Mouse (Mus musculus) neutrophil, adult 5-6 weeks (primary cell): ENCODE measurements around the gene Wdr18. TPM values are rescaled to one million over a fixed set of nuclear protein-coding genes. Genes with fewer than 3 reads are reported as not detected.

Source experiments
- ATAC-seq: fragments of 151-379, 151-347 bp; 2 replicates; pipeline ENCODE4 v1.8.0; 2017; ENCODE audit warnings: mild to moderate bottlenecking, moderate TSS enrichment; ENCODE audit not compliant: insufficient number of reproducible peaks, poor library complexity, low FRiP score, severe bottlenecking; ENCODE audit errors: extremely low read depth
- total RNA-seq: library from RNA; stranded (forward); fragments of 200-1000 nt; gene quantifications from 2 replicates; pipeline ENCODE4 v1.2.3, GENCODE M21; 2017

Gene Wdr18
- total RNA-seq, 1 experiment from 2014 or later, result 15.9 TPM

DNA sequence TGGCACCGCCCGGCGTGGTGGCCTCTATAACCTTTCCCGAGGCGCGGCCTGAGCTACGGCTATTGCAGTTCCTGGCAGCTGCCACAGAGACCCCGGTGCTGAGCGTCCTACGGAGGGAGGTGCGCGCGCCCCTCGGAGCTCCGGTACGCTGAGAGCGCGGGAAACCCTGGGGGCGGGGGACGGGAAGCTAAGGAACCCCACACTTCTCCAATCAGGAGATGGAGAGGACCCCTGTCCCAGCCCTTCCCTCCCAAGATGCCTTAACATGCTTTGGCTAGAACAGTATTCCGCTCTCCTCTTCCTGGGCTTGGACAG lies 11.2 kb downstream of the Wdr18 start:
- ATAC-seq, result no peak

DNA sequence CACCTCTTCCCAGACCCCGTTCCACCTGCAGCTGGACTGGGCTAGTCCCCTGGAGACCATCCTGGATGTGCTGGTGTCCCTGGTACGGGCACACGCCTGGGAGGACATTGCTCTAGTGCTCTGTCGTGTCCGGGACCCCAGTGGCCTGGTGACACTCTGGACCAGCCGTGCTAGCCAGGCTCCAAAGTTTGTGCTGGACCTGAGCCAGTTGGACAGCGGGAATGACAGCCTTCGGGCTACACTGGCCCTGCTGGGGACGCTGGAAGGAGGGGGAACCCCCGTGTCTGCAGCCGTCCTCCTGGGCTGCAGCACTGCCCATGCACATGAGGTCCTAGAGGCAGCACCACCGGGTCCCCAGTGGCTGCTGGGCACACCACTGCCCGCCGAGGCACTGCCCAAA lies 12.9 kb downstream of the Wdr18 start:
- no peak for ATAC-seq

DNA sequence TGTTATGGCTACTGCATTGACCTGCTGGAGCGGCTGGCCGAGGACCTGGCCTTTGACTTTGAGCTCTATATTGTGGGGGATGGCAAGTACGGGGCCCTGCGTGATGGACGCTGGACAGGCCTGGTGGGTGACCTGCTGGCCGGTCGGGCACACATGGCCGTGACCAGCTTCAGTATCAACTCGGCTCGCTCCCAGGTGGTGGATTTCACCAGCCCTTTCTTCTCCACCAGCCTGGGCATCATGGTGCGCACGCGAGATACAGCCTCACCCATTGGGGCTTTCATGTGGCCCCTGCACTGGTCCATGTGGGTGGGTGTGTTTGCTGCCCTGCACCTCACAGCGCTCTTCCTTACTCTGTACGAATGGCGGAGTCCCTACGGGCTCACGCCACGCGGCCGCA lies 14.1 kb downstream of the Wdr18 start:
- ATAC-seq, result no peak

DNA sequence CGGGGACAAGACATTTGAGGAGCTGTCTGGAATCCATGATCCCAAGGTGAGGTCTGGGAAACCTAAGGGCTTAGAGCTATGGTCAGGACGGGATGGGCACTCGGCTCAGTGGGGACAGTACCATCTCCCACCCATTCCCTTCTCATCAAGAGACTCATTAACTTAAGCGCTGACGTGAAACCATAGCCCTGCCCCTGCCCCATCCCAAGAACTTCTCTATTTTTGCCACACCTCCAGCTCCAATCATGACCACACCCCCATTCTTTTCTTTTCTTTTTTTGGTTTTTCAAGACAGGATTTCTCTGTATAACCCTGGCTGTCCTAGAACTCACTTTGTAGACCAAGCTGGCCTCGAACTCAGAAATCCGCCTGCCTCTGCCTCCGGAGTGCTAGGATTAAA lies 14.7 kb downstream of the Wdr18 start:
- ATAC-seq, result no peak

DNA sequence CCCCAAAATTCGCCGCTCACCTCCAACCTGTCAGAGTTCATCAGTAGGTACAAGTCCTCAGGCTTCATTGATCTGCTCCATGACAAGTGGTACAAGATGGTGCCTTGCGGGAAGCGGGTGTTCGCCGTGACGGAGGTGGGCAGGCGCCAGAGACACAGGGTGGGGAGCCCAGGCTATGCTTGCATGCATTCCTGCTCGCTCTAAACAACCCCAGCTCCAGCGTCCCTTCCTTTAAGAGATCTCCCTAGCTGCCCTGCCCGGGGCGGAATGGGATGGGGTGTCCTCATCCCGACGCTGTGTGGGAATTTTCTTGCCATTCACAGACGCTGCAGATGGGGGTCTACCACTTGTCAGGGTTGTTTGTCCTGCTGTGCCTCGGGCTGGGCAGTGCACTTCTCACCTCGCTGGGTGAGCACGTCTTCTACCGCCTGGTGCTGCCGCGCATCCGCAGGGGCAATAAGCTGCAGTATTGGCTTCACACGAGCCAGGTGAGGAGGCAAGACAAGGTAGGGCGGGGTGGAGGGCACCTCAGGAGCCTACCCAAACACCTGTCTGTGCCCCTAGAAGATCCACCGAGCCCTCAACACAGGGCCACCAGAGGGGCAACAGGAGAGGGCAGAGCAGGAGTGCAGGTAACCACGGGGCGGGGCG lies 16.2 kb downstream of the Wdr18 start:
- ATAC-seq, result no peak

DNA sequence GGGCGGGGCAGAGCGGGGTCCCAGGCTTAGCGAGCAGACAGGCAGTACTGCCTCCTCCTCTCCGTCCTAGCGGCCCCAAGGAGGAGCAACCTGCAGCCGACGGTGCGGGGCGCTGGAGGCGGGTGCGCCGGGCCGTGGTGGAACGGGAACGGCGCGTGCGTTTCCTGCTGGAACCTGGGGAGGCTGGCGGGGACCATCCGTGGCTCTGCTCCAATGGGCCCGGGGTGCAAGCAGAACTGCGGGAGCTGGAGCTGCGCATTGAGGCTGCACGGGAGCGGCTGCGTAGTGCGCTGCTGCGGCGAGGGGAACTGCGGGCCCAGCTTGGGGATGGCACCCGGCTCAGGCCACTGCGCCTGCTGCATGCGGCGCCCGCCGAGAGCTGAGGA lies 16.8 kb downstream of the Wdr18 start:
- no peak for ATAC-seq

DNA sequence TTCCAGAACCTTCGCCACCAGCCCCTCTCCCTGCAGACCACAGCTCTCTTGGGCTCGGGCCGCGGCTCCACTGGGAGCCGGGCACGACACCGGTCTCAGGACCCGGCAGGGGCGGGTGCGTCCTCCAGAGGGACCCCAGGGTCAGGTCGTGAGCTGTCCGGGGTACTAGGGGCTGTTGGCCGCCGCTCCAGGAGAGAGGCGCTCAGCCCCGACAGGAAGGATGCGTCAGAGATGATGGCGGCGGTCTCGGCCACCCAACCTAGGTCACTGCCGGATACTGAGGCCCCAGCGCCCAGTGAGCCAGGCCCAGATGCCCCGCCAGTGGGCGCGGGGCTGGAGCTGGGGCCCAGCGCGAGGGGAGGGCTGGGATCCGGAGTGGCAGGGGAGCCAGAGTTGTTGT lies 17.4 kb downstream of the Wdr18 start:
- no peak for ATAC-seq

DNA sequence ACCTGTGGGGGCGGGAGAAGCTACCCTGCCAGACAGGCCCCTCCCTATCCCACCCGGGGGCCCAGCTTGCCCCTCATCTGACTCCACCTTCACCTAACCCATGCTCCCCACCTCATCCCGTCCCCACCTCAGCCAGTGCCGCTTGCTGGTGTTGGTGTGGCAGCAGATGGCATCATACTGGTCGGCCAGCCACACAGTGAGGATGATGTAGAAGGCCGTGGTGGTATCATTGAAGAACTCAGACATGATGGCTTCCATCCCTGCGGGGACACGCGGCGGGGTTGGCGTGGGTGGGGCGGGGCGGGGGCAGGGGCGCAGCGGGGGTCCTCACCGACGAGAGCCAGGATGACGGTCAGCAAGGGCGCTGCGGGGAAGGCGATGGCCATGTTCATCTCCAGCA lies 18.1 kb downstream of the Wdr18 start:
- ATAC-seq, result no peak

DNA sequence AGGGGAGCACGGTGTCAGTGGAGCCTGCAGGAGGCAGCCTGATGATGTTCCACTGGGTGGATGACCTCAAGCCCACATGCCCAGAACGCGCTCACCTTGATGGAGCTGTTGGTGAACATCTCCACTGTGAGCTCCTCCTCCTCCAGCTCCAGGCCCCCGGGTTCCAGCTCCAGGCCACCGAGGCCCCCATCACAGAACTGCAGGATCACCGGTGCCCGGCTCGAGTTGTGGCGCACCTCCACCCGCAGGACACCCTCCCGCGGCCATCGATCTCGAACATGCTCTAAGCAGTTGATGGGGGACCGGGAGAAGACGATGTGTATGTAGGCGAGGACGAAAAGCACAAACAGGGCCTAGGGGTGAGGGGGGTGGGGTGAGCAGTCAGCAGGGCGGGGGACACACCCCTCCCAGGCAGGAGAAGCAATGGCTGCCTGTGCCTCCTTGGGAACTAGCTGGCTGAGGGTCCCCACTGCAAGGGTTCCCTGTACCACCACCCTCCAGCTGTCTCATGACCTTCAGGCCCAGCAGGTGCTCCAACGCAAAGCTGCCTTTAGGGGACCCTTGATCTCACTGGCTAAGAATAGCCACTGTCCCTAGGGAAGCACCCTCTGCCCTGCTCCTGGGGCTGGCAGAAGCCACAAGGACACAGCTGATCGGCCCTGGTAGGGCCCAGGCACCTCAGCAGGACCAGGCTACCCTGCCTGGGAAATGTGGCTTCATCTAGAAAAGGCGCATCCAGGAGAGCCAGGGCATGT lies 19.6 kb downstream of the Wdr18 start:
- ATAC-seq, result no peak

DNA sequence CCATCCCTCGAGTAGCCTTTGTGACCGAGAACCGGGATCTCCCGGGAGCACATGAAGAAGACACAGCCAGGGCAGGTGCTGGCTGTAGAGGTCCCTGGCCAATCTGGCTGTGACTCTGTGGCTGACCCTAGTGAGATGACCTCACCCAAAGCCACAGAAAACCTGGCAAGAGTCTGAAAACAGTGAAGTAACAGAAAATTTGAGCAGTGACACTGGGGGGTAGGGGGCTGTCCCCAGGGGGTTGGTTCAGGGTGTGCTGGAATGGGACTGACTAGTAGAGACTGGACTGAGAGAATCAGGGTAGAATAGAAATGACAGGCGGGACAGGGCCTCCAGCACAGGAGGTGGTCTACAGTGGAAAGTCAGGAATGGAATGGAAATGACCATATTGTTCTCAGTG lies 23.3 kb downstream of the Wdr18 start:
- ATAC-seq, result no peak

DNA sequence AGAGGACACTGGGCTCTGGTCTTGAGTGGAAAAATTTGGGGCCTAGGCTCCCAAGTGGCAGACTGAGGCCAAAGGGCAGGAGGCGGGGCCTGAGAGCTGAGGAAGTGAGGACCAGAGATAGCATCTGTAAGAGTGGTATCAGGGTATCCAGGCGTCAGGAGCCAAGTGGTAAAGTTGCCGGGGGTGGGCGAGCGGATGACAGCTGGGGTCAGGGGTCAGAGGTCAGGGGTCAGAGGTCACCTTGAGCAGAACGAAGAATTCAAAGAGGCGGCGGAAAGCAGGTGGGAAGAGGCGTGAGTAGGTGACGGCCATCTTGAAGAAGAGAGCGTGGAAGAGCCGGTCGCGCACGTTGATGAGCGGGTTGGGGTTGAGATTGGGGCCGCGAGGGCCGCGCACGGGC lies 23.7 kb downstream of the Wdr18 start:
- no peak for ATAC-seq

DNA sequence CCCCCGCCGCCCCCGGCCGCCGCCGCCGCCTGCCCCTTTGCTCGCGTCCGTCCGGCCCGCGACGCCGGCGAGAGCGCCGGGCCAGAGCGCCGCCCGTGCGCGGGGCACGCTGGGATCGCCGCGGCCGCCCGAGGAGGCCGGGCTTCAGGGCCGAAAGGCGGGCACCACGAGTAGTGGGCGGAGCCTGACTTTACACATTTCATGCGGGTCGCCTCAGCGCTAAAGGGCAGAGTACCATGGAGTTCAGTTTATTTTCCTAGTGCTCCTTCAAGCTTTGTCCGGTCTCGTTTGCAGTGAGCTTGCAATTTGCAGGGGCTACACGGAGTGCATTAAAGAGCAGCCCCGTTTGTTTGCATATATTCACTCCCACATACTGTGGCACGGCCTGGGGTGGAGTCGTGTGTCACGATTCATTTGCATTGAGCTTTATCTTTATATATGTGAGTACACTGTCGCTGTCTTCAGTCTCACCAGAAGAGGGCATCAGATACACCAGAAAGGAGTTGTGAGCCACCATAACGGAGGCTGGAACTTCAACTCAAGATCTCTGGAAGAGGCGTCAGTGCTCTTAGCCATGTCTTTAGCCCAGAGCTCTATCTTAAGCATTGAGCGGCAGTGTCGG lies 24.4 kb downstream of the Wdr18 start, which contains the start of gene Tmem259:
Gene Tmem259 (minus strand): TSS at position 136 of the 622 bp plus-strand sequence.
- peak; percentile 43 for ATAC-seq

DNA sequence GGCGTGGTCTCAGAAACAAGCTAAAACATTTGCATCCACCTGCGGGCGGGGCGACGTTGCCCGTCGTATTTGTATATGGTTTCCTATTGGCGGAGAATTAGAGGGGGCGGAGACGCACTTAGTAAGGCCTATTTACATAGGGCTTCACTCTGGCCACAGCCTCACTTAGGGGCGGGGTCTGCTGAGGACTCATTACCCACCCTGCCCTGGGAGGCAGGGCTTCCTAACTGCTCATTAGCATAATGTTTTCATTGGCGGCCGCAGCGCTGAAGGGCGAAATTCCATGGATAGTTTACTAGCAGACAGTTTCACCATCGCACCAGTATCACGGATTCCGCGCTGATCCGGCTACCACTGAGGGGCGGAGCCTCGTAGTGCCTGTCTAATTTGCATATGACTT lies 24.9 kb downstream of the Wdr18 start:
- peak; percentile 67 for ATAC-seq

DNA sequence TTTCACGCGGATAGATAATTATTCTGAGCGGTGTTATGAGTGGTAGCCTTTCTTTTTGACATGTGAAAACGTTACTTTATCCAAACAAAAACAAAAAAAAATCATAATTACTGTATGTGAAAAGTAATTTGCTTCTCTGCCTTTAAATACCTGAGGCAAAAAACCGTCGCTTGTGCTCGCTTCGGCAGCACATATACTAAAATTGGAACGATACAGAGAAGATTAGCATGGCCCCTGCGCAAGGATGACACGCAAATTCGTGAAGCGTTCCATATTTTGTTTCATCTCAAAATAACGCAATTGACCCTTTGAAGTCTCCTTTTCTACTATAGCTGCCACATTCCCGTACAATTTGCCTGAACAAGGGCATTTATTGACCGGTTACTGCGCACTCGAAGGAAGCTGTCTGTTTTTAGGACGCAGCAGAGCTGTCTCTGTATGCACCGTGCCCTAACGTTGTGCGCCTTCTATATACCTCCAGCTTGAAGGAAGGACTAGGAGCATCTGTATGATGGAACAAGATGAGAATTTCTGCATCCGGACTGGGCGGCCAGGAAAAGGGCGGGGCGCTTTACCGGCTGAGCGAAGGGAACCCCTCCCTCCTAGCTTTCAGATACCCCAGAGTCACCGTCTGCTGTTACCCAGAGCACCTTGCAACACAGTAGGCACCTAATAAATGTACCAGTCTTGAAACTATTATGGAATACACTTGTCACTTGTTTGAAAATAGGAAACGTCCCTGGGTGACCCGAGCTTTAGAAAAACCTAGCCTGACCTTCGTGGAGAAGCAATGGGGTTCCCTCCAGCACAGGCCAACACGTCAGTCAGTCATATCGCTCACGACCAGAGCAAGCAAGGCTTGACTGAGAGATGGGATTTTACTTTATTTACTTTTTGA lies 25.6 kb downstream of the Wdr18 start:
- ATAC-seq, result no peak

DNA sequence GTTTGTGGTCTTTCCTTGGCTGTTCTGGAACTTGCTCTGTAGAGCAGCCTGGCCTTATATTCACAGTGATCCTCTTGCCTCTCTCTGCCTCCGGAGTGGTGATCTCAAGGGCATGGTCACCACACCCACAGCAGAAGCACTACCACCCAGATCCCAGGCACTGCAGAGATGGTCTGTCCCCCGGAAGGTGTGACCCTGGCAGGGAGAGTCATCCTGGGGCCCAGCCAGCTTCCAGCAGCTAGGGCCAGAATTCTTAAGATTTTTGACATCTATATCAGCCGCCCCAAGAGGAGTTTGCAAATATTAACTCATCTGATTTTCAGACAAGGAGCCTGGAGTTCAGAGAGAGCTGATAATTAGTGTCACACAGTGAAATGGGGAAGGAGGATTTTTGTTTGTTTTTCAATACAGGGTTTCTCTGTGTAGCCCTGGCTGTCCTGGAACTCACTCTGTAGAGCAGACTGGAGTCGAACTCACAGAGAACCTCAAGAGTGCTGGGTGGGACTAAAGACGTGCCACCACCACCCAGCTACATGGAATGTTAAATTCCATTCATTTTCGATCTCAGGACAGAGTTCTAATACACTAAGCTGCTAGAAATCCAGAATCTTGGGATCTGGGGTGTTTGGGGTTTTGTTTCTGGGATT lies 26.4 kb downstream of the Wdr18 start:
- ATAC-seq, result no peak

DNA sequence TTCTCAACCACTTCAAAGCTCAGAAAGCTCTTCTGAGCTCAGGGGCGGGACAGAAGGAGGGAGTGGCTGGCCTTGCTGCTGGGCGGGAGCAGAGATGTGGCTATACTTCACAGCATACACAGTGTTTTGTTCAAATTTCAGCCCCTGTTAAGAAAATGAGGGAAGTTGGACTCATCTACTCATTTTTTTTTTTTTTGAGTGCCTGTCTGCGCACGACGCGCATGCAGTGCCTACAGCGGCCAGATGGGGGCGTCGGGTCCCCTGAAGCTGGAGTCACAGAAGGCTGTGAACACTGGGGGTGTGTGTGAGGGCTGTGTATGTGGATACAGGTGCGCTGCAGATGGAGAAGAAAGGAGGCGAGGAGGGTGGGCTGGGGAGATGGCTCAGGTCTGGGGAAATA lies 27.0 kb downstream of the Wdr18 start:
- peak; percentile 49 for ATAC-seq

DNA sequence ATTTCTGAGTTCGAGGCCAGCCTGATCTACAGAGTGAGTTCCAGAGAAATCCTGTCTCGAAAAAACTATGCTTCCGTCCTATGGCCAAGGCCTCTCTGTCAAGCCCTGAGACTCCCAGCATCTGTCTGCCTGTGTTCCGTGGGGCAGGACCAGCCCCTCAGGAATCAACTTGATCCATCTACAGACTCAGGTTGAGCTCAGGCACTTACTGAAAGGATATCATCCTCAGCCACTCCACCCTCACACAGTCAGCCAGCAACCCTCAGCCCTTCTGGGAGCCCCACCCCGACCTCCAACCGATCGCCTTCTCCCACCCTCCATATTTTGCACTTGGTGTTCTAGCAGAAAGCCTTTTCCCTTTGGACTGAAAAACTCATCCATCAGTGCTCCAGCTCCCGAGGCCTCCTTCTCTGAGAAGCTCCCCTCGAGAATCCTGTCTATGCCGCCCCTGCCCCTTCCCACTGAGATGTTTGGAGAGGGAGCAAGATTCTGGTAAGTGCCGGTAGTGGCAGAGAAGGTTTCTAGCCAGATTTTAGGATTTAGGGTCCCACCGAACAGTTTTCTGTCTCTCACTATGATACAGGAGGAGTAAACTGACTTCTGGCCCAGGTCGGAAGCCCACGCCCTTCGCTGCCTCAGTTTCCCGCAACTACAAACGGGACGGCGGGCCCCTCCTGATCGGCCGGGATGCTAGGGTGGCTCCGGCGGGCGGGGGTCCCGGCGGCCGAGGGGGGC lies 28.0 kb downstream of the Wdr18 start:
- ATAC-seq, result no peak

DNA sequence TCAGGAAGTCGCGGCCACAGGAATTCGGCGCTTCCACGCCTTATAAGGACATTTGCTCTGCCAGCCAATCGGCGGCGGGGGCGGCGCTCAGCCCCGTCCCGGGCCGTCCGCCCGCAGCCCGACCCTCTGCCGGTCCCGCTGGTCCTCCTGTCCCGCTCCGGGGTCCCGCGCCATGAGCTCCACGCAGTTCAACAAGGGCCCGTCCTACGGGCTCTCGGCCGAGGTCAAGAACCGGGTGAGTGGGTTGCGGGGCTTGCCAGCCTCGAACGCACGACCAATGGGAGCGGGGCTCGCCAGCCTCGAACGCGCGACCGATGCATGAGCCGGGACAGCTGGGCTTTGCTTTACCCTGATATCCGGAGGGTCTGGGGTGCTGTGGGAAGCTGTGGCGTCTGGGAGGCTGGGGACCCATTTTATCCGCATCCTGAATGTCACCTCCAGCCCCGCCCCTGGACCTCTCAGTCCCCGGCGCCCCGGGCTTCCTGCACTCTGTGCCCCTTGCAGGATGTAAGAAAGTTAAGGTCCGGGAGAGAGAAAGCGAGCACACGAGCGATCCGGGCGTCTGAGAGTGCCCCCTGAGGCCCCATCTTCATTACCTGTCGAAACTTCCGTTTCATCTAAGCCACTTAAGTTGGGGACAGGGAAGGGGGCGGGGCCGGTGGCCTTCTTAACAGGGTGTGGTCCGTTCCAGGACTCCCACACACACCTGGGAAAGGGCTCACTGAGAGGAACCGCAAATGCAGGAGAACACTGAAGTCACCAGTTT lies 28.7 kb downstream of the Wdr18 start, which contains the start of gene Cnn2:
Gene Cnn2 (plus strand): TSS at position 79 of the 766 bp plus-strand sequence.
- ATAC-seq, result no peak
